In the genomic region with DNA sequence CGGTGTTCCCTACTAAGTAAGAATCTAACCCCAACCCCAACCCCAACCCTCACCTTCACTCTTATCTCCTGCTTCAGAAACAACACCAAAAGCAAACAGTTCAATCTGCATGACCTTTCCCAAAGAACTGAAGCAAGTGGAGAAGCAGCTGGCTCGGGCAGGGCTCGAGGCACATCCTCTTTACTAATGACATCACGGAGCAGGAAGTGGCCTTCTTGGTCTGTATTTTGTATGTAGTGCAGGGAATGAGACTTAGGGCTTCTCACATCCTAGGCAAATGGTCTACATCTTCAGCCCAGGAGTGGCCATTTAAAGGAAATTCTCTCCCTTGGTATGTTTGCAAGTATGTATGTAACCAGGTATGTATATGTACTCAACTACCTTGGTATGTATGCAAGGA, we compare ENCODE assay signal across 14 mouse cellular contexts.
"Had no signal": no experiment of that assay in that cellular context is flagged by ENCODE, and none has a peak within 500 bp of the region (broad histone marks: within the 10 kb centered on the region; RNA-seq: fewer than 3 reads in every experiment).

No protein-coding gene starts in this region.

- H3K27me3 ChIP-seq: limb, embryonic 13.5 days; midbrain, embryonic 13.5 days; neural tube, embryonic 15.5 days had no signal

- H3K4me1 ChIP-seq: limb, embryonic 13.5 days; midbrain, embryonic 13.5 days; neural tube, embryonic 15.5 days had no signal

- H3K4me3 ChIP-seq: layer of hippocampus, adult 2 months; limb, embryonic 13.5 days; midbrain, embryonic 13.5 days; neural tube, embryonic 15.5 days had no signal

- H3K27ac ChIP-seq: kidney, postnatal 0 days; layer of hippocampus, adult 2 months; limb, embryonic 13.5 days; liver, embryonic 14.5 days; midbrain, embryonic 13.5 days; neural tube, embryonic 15.5 days; stomach, postnatal 0 days had no signal

- H3K9me3 ChIP-seq: midbrain, embryonic 13.5 days had no signal

- H3K4me2 ChIP-seq: limb, embryonic 13.5 days; midbrain, embryonic 13.5 days; neural tube, embryonic 15.5 days had no signal

- DNase-seq: kidney, postnatal 4 days; left cerebral cortex, postnatal 4 days; lung, adult 18-20 months; lung, postnatal 36 days; right cerebral cortex, adult 18-20 months; right cerebral cortex, postnatal 25 days; thymus, postnatal 4 days had no signal

- H3K9ac ChIP-seq: limb, embryonic 13.5 days; liver, embryonic 14.5 days; midbrain, embryonic 13.5 days; neural tube, embryonic 15.5 days had no signal

- ATAC-seq: midbrain, embryonic 13.5 days had no signal
